Mouse (Mus musculus): Measurements from ENCODE around the gene Slc22a21.

The Slc22a21 gene

DNA sequence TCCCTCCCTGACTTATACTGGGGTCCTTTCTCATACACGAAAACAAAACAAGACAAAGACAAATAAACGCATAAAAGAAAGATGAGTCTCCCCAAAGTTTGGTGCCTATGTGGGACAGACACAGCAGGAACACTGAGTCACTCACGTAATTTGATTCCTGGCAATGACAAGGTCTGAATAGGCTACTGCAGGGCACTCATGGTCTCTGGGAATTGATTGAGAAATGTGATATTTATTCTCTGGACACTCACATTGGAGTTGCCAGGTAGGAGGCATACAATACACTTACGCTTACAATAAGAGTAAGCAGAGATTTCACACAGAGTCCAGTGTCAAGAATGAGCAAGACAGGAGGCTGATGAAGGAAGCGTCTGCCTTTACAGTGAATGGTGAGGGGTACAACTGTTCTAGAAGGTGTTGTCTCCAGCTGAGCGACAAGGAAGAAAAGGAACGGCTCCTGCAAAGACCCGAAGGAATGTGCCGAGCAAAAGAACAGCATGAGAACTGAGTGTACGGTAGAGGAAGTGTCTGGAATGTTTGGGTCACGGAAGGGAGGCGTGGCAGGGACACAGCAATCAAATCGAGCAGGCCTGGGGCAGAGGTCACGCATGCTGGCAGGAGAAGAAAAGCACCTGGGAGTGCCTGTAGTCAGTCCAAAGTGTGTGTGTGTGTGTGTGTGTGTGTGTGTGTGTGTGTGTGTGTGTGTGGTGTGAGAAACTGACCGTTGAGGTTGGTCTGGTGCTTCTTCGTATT is 76.2 kb downstream of the Slc22a21 start:
- peak; percentile 77 for DNase-seq (ENCODE audit: low spot score)

DNA sequence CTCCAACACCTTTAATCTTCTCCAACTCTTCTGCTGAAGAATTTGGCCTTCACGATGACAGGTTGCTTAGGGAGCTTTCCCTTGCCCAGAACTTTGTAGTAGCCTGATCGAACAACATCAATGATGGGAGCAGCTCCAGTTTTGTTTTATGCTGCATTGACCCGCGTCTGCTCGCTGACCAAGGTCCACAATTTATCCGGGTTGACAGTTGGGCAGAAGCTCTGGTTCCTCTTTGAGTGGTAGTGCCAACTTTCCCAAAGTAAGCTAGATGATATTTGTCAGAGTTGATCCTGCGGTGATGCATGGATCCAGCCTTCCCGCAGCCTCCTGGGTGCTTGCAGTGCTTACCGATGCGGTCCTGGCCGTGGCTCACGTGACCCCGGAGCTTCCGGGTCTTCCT is 77.4 kb downstream of the Slc22a21 start:
- no peak for DNase-seq (ENCODE audit: low spot score)

DNA sequence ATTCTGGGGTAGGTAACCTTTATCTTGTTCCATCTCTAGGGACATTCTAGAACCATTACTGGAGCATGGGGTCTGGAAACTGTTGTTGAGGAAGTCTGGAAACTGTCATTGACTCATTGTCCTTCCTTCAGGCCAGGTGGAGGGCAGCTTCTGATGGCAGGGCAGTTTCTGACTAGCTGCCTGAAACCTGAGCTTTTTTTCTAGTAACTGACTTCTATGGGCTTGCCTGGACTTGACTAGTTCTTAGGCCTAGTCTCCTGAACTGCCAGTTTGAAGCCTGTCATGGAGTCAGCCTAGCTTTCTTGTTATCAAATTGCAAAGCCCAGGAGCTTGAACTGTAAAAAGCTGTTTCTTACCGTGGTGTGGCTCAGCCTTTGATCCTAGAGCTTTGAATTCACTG is 79.1 kb downstream of the Slc22a21 start:
- no peak for DNase-seq (ENCODE audit: low spot score)

DNA sequence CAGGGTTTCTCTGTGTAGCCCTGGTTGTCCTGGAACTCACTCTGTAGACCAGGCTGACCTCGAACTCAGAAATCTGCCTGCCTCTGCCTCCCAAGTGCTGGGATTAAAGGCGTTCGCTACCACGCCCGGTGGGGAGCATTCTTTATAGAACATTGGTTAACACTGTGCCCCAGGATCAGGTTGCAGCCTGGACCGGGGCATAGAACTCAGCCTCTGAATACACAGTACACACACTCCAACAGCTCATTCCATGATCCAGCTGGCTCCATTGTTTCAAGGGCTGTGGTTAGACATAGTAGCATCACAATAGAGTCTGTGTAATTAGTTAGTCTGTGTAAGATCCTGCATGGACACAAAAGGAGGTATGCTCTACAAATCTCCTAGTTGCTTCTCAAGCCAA is 80.2 kb downstream of the Slc22a21 start:
- no peak for DNase-seq (ENCODE audit: low spot score)

Data from embryo, embryonic 10 days (tissue).